Mouse (Mus musculus) G1E-ER4 (cell line): ENCODE data around the gene Arid1b. TPM values are rescaled to one million over a fixed set of nuclear protein-coding genes. Genes with fewer than 3 reads are reported as not detected.

Experiments used
- GATA1 ChIP-seq: IDR thresholded peaks from one replicate; pipeline ENCODE4 v1.8.0; 2012; ENCODE audit warnings: low read length, inconsistent platforms
- polyA plus RNA-seq: library from polyadenylated mRNA; stranded (reverse); fragments of >175 nt; gene quantifications from 2 replicates; pipeline ENCODE4 v1.2.3, GENCODE M21; 2012

Arid1b gene
- polyA plus RNA-seq, 1 experiment, result 37.7 TPM

GRCm38 (mm10) chr17:5204103-5204665, 210.1 kb downstream of the Arid1b start:
- no peak for TF ChIP-seq GATA1

GRCm38 (mm10) chr17:5205163-5205581, 211.0 kb downstream of the Arid1b start:
- no peak for TF ChIP-seq GATA1

- no peak for TF ChIP-seq GATA1
Measured at GRCm38 (mm10) chr17:5206731-5207130, 212.6 kb downstream of the Arid1b start.

- no peak for TF ChIP-seq GATA1
Measured at GRCm38 (mm10) chr17:5207881-5208280, 213.7 kb downstream of the Arid1b start.

DNA sequence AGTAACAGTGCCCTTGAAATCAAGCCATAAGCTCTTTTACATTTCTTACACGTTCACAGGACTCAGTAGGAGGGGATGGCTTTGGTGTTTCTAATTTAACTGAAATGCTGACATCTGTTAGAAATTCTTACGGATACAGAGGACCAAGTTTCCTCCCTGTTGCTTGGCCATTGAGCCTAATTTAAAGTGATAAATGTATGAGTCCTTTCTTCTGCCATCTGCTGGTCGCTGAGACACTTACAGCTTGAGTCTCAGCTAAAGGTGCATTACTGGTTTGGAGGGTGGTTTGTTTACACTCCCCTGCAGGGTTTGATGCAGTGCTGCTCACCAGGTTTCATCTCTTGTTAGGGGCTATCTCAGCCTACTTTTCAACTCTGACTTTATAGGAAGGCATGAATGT, 214.2 kb downstream of the Arid1b start:
- no peak for TF ChIP-seq GATA1

DNA sequence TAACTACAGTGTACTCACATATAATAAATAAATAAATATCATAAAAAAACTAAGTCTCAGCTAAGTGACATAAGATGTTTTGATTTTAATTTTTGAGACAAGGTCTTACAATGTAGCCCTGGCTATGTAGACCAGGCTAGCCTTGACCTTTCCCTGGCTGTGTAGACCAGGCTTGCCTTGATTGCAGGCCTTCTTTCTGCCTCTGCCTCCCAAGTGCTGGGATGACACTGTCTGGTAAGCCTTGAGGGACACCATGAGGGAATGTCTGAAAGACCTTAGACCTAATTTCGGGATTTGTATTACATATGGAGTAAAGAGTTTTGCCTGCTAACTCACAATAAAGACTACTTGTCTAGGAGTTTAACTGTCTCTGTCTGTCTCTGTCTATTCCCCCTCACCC, 214.9 kb downstream of the Arid1b start:
- no peak for TF ChIP-seq GATA1

DNA sequence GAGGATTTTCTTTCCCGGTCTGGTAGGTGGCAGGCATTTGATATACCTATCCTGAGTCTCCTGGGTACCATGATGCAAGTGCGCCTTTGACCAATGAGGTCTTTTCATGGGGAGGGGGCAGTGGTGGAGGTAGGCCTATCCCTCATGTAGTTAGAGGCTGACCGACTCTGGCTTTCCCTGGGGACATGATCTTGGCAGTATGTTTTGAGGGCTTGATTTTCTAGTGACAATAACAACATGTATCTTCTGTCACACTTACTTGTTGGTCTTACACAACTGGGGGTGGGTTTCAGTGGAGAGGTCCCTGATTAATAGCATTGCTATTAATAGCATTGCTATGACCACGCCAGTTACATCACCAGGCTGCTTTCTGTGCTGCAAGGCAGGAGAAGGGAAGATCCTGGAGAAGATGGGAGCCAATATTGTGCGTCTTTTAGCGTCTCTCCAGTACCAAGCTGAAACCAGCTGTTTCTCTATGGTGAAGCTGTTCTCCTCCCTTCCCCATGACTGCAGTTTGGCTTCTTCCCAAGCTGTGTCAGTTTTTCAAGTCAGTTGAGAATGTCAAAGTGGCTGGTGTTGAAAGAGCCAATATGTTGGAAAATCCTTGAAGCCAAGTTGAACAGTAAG, 216.1 kb downstream of the Arid1b start:
- no peak for TF ChIP-seq GATA1

DNA sequence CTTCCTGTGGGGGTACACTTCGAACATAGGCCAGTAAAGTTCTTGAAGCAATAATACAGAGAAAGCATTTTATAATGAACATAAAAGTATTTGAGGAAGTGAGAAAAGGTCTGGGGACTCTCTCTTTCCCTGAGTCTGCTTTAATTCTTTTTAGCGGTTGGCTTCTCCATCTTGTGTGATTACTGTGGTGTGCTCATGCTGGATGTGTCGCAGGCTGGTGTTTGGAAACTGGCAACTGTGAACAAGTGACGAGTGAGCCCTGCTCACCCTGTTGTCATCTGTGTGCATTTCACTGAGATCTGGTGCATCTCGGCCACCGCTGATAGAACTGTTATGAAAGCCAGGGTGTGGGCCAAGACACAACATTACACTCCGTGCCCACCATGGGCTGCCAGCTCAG, 216.8 kb downstream of the Arid1b start:
- TF ChIP-seq GATA1, result no peak

DNA sequence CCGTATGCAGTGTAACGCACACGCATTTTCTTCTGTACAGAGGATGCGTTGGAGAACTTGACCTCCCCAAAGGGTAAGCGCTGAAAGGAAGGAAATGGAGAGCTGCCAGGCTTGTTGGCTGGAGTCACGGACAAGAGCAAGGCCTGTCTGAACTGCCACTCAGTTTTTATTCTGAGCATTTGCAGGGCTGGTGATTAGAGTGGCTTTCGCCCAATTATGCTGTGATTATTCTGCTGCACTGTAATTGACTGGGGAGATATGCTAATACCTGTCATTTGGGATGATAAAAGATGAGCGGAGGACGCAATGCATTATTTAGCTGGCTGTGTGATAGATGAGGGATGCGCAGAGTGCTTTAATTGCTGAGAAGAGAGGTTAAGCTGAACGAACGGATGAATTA, 218.0 kb downstream of the Arid1b start:
- no peak for TF ChIP-seq GATA1

DNA sequence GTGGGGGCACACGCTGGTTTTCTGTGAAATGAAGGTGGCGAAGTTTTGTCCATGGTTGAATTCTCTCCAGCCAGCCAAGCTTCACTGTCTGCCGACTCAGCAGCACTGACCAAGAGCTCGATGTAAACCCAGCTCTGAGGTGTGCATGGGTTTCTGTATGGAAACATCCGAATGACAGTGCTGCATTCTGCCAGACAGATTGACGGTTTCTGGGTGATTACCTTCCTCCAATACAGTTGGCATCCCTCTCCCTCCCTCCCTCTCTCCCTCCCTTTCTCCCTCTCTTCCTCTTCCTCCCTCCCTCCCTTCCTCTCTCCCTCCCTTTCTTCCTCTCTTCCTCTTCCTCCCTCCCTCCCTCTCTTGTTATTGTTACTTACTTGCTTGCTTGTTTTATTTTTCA, 219.3 kb downstream of the Arid1b start:
- no peak for TF ChIP-seq GATA1

- TF ChIP-seq GATA1, result no peak
Measured at GRCm38 (mm10) chr17:5215352-5215751, 221.2 kb downstream of the Arid1b start.

DNA sequence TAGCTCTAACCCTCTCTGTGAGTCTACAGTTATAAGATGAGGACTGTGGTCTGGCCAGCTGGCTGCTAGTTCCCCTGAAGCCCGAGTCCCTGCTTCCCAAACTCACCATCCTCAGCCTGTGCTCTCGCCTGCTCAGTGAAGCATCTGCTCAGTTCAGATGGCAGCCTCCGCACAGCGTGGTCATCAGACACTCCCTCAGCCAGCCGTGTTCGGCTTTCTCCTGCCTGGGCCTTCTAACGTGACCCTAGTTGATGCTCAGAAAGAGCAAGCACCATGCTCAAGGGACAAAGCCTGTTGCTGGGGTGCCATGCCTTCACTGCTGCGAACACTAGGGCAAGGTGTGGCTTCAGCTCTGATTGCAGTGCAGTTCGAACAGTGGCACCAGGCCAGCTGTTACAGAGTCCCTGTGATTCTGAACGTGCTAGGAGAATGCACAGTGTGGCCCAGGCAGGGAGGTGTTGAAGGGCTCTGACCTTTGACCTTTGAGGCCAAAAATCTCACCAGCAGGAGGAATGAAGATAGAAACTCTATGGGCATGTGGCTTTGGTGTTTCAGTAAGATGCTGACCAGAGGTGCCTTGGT, 222.9 kb downstream of the Arid1b start:
- TF ChIP-seq GATA1, result no peak

- TF ChIP-seq GATA1, result no peak
Measured at GRCm38 (mm10) chr17:5217852-5218845, 224.0 kb downstream of the Arid1b start.

- no peak for TF ChIP-seq GATA1
Measured at GRCm38 (mm10) chr17:5218955-5219557, 224.9 kb downstream of the Arid1b start.

DNA sequence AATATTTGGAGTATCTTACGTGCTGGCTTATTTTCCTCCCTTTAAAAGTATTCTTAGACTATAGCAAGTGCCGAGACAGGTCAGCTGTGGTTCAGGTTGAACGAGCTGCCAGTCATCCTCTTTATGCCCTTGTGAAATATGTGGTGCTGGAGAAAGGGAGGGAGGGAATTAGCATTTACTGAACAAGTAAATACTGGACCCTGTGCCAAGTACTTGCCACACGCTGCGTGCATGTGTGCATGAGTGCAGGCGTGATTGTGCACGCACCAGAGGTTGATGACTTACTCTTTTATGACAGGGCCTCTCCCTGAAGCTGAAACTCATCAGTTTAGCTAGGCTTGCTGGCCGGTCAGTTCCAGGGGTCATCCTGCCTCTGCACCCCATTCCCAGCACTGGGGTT, 226.9 kb downstream of the Arid1b start:
- TF ChIP-seq GATA1, result no peak

DNA sequence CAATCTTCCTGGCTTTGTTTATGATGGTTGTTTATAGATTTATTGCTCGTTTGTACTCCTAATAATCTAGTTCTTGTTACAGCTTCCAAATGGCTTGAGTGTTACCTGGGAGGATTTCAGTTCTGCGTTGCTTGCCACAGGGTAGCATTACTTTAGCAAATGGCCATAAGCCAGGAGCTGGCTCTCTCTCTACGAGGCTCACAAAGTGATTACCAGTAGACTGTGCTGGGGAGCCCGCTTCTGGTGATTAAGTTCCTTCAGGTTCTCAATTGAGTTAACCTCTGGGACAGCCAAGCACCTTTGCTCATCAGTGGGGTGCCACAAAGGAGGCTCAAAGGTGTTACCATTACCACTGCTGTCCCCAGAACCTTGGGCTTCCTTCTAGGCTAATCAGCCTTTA, 227.4 kb downstream of the Arid1b start:
- no peak for TF ChIP-seq GATA1
